Mouse (Mus musculus) ZHBTc4 (cell line): ENCODE measurements around the gene Emilin2.

ENCODE experiments used
- DNase-seq: peaks from one replicate; pipeline ENCODE4 v3.0.0-alpha.2; 2011; ENCODE audit warnings: low read depth, low spot score

Gene Emilin2

DNA sequence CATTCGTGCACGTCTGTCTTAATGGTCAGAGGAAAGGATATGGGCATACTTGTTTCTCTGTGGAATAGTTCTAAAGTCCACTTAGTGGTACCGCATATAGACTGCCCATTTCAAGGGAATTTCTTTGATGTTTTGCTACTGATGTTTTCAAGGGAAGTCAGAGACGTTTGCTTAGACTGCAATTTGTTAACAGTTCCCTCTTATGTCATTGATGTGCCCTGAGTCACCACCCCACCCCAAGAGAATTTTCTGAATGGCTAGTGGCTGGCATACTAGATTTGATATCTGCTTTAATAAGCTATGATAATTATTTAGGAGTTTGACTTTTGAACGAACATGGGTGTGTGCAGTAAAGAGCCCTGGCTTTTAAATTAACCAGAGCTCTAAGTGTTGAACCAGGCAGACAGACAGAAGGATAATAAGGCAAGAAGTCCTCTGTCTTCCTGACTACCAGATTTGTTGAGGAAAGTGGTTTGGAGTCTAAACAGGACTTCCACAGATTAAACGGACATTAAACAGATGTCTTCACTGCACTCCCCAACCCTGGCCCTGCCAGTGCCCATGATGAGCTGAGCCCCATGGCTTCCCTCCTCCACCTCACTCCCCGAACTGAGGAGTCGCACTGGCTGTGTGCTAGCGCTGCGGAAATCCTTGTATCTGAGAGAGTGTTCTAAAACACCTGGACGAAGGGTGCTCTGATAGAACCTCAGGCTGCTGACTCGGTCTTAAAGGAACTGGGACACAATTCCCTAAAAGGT, 105.5 kb downstream of the Emilin2 start:
- DNase-seq = no peak

DNA sequence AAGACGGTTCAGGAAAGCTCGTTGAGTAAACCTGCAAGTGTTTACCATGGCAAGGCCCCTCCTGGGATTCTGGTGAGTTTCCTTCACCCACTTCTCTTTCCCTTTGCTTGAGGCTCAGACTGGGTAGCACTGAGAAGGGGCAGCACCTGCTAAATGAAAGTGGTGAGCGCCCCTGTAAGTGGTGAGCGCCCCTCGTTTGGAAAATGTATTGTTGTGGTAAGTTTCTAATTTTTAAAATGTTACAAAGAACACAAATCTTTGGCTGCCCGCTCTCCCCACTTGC, 107.0 kb downstream of the Emilin2 start:
- DNase-seq = no peak

DNA sequence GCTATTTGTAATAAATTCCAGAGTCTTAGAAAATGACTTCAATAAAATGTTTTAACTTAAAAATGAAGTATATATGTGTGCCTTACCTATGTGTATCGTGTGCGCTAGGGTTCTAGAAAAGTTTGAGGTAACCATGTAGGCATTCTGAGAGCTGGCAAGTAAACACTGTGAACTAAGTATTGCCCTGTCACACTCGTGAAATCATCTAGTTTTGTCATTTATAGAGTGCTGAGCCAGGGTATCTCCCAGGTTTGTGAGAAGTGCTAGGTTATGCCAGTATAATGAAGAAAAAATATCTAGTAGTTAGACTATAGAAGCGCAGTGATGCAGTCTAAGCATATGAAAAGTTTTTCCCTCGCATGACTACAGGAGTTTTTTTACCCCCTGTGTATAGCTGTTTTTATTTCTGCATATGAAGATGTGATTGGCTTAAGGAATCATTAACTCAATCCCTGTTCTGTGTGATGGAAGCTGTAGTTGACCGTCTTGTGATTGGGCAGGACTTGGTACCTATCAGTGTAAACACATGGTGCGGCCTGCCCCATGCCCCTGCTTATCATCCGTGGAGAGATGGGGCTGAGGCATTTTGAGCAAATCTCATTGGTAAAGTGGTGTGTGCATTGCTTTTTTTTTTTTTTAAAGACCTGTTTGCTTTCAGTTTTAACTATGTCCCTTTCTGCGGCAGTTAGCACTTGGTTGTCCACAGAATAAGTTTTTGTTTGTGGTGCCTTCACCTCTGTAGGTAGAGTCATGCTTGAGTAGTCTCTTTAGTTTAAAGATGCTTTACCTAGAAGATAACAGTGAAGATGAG, 107.6 kb downstream of the Emilin2 start:
- no peak for DNase-seq
